Mouse (Mus musculus): ENCODE results near the gene Foxp1. TPM values are rescaled to one million over a fixed set of nuclear protein-coding genes. Genes with fewer than 3 reads are reported as not detected.
A peak's percentile ranks its signal among the peaks of the same experiment; 100 is the strongest.

Gene Foxp1
- polyA plus RNA-seq, 1 experiment from 2014 or later: 18.9 TPM

GRCm38 (mm10) chr6:99385059-99385604 is 137.4 kb downstream of the Foxp1 start:
- Histone ChIP-seq H3K4me2 (ENCODE audit: low read depth, low read length) (no peak overlapping the region), H3K9ac (replicated peaks) (no peak overlapping the region), H3K27me3 (ENCODE audit: insufficient read depth, low read length) (no peaks in the 10 kb centered on the region), H3K36me3 (replicated peaks; ENCODE audit: insufficient read depth, low read length) (no peaks in the 10 kb centered on the region), H3K27ac (ENCODE audit: low read depth) (no peak overlapping the region), H3K4me1 (ENCODE audit: insufficient read depth) (peaks cover 22% of the 10 kb centered on the region), H3K9me3 (ENCODE audit: low read length) (no peaks in the 10 kb centered on the region), H3K4me3 (ENCODE audit: low read depth, low read length) (no peak overlapping the region)
- WGBS (ENCODE audit: insufficient replicate concordance): 66% methylated on average over 2 of the region's 2 CpGs
- TF ChIP-seq CTCF (IDR thresholded peaks at IDR 0.05; ENCODE audit: low read depth) (peak; percentile 70), EP300 (IDR thresholded peaks at IDR 0.05; ENCODE audit: low read depth) (no peak)
- ATAC-seq (no peak), DNase-seq (no peak)

- ATAC-seq: no peak
- H3K9ac ChIP-seq (replicated peaks): no peak overlapping the region
Measured at GRCm38 (mm10) chr6:99383846-99384472, 138.6 kb downstream of the Foxp1 start.

GRCm38 (mm10) chr6:99380146-99380545 is 142.4 kb downstream of the Foxp1 start:
- no peak for ATAC-seq
- Histone ChIP-seq H3K27me3 (ENCODE audit: insufficient read depth, low read length) (no peaks in the 10 kb centered on the region), H3K4me3 (ENCODE audit: low read depth, low read length) (no peak overlapping the region), H3K9me3 (ENCODE audit: low read length) (no peaks in the 10 kb centered on the region), H3K27ac (ENCODE audit: low read depth) (no peak overlapping the region), H3K4me1 (ENCODE audit: insufficient read depth) (peaks cover 9% of the 10 kb centered on the region), H3K4me2 (ENCODE audit: low read depth, low read length) (no peak overlapping the region), H3K36me3 (replicated peaks; ENCODE audit: insufficient read depth, low read length) (no peaks in the 10 kb centered on the region), H3K9ac (replicated peaks) (no peak overlapping the region)
- WGBS (ENCODE audit: insufficient replicate concordance): 52% methylated on average over 5 of the region's 5 CpGs
- TF ChIP-seq CTCF (IDR thresholded peaks at IDR 0.05; ENCODE audit: low read depth): no peak
- no peak for TF ChIP-seq EP300 (IDR thresholded peaks at IDR 0.05; ENCODE audit: low read depth)
- DNase-seq: no peak

More at GRCm38 (mm10) chr6:99383846-99384472, 138.6 kb downstream of the Foxp1 start:
- Histone ChIP-seq H3K4me3 (ENCODE audit: low read depth, low read length) (no peak overlapping the region), H3K4me1 (ENCODE audit: insufficient read depth) (peaks cover 18% of the 10 kb centered on the region), H3K36me3 (replicated peaks; ENCODE audit: insufficient read depth, low read length) (no peaks in the 10 kb centered on the region), H3K9me3 (ENCODE audit: low read length) (no peaks in the 10 kb centered on the region), H3K27me3 (ENCODE audit: insufficient read depth, low read length) (no peaks in the 10 kb centered on the region), H3K4me2 (ENCODE audit: low read depth, low read length) (no peak overlapping the region), H3K27ac (ENCODE audit: low read depth) (no peak overlapping the region)
- no peak for DNase-seq
- 62% methylated on average over 4 of the region's 4 CpGs for WGBS (ENCODE audit: insufficient replicate concordance)
- TF ChIP-seq CTCF (IDR thresholded peaks at IDR 0.05; ENCODE audit: low read depth): no peak
- TF ChIP-seq EP300 (IDR thresholded peaks at IDR 0.05; ENCODE audit: low read depth): no peak

GRCm38 (mm10) chr6:99378997-99379710 is 143.4 kb downstream of the Foxp1 start:
- no peaks in the 10 kb centered on the region for H3K36me3 ChIP-seq (replicated peaks; ENCODE audit: insufficient read depth, low read length)

GRCm38 (mm10) chr6:99377716-99378115 is 144.8 kb downstream of the Foxp1 start:
- Histone ChIP-seq H3K4me1 (ENCODE audit: insufficient read depth) (peaks cover 15% of the 10 kb centered on the region), H3K36me3 (replicated peaks; ENCODE audit: insufficient read depth, low read length) (no peaks in the 10 kb centered on the region), H3K27ac (ENCODE audit: low read depth) (no peak overlapping the region), H3K9me3 (ENCODE audit: low read length) (no peaks in the 10 kb centered on the region), H3K4me2 (ENCODE audit: low read depth, low read length) (no peak overlapping the region), H3K27me3 (ENCODE audit: insufficient read depth, low read length) (no peaks in the 10 kb centered on the region), H3K4me3 (ENCODE audit: low read depth, low read length) (no peak overlapping the region), H3K9ac (replicated peaks) (no peak overlapping the region)
- TF ChIP-seq EP300 (IDR thresholded peaks at IDR 0.05; ENCODE audit: low read depth) (no peak), CTCF (IDR thresholded peaks at IDR 0.05; ENCODE audit: low read depth) (no peak)
- 54% methylated on average over 4 of the region's 4 CpGs for WGBS (ENCODE audit: insufficient replicate concordance)
- ATAC-seq: no peak
- no peak for DNase-seq

More at GRCm38 (mm10) chr6:99378997-99379710, 143.4 kb downstream of the Foxp1 start:
- 70% methylated on average over 7 of the region's 7 CpGs for WGBS (ENCODE audit: insufficient replicate concordance)
- Histone ChIP-seq H3K9me3 (ENCODE audit: low read length) (no peaks in the 10 kb centered on the region), H3K4me2 (ENCODE audit: low read depth, low read length) (no peak overlapping the region), H3K4me3 (ENCODE audit: low read depth, low read length) (no peak overlapping the region), H3K4me1 (ENCODE audit: insufficient read depth) (peaks cover 15% of the 10 kb centered on the region), H3K27me3 (ENCODE audit: insufficient read depth, low read length) (no peaks in the 10 kb centered on the region), H3K27ac (ENCODE audit: low read depth) (peak overlapping the region; percentile 22), H3K9ac (replicated peaks) (no peak overlapping the region)
- ATAC-seq (0 out of 2 replicates have a peak, but pooled peaks have one; percentile 13), DNase-seq (no peak)
- no peak for TF ChIP-seq CTCF (IDR thresholded peaks at IDR 0.05; ENCODE audit: low read depth)
- TF ChIP-seq EP300 (IDR thresholded peaks at IDR 0.05; ENCODE audit: low read depth): no peak

- Histone ChIP-seq H3K4me1 (ENCODE audit: insufficient read depth) (peaks cover 15% of the 10 kb centered on the region), H3K9me3 (ENCODE audit: low read length) (no peaks in the 10 kb centered on the region), H3K36me3 (replicated peaks; ENCODE audit: insufficient read depth, low read length) (no peaks in the 10 kb centered on the region), H3K4me2 (ENCODE audit: low read depth, low read length) (no peak overlapping the region), H3K27me3 (ENCODE audit: insufficient read depth, low read length) (no peaks in the 10 kb centered on the region), H3K4me3 (ENCODE audit: low read depth, low read length) (no peak overlapping the region), H3K27ac (ENCODE audit: low read depth) (no peak overlapping the region), H3K9ac (replicated peaks) (no peak overlapping the region)
- WGBS (ENCODE audit: insufficient replicate concordance): 47% methylated on average over 2 of the region's 2 CpGs
- DNase-seq (no peak), ATAC-seq (no peak)
- no peak for TF ChIP-seq EP300 (IDR thresholded peaks at IDR 0.05; ENCODE audit: low read depth)
- no peak for TF ChIP-seq CTCF (IDR thresholded peaks at IDR 0.05; ENCODE audit: low read depth)
Measured at GRCm38 (mm10) chr6:99377131-99377530, 145.4 kb downstream of the Foxp1 start.
